Mouse (Mus musculus): Measurements from ENCODE around the gene Xpnpep1.

Xpnpep1 gene

GRCm38 (mm10) chr19:52979020-52979711 is 60.8 kb downstream of the Xpnpep1 start:
- DNase-seq, result peak; percentile 21

DNA sequence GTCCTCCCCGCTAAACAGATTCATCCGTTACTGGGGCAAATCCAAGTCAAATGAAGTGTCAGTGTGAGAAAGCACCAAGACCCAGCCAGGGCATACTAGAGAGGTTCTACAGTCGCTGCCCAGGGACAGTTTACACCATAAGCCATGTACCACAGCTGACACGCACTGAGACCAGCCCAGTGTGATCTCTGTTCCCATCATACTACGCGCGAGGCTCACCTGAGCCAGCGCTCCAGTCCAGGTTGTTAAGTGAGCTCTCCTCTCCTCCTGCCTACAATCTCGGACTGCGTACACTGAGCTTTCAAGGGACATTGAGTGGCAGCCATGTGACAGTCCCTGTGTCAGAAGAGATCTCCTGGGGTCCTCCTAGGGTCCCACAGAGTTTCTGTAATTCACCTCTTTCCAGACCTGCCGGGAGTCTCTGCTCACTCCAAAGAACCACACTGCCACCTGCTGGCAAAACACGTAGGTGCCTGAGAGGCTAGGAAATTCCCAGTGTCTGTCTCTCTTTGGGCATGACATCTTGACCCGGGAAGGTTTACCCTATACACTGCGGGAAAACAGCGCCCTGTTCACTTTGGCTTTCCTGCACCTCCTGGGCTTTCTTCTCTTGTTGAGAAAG is 64.3 kb downstream of the Xpnpep1 start:
- DNase-seq, result peak; percentile 51

- DNase-seq, result no peak
Observed at GRCm38 (mm10) chr19:52966339-52966738, 73.7 kb downstream of the Xpnpep1 start.

- DNase-seq, result no peak
Observed at GRCm38 (mm10) chr19:52962745-52963144, 77.3 kb downstream of the Xpnpep1 start.

DNA sequence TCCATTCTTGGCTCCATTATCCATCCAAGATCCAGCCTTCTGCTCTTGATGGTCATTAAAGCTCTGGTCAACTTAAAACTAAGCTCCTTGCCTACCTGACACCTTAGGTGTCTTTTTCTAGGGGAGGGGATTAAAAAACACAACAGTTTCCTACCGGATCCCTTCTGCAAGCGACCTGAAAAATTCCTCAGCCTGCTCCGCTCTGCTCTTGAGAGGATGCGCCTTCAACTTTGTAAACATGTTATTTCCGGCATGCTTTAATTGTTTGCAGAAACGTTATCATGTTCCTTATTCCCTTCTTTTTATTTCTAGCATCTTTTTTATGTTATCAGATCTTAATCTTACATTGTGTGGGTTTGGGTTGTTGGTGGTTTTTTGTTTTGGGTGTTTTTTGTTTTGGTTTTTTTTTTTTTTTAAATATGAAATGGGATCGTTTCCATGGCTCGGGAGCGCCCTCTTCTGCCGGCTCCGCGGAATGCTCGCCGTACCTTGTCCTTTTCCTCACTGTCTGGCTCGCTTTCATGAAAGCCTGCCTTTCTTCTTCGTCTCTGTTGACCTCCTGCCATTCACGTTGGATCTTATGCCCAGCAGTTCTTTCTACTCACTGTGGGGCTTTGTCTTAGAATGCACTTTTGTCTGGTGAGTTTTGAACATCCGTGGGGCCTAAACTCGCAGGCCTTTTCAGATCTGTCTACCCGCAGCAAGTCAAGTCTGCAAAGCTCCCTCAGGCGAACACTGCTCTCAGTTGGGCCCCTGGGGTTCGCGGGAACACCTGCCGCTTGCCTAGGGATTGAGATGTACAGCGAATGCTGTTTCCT is 117.1 kb downstream of the Xpnpep1 start:
- peak; percentile 11 for DNase-seq

DNA sequence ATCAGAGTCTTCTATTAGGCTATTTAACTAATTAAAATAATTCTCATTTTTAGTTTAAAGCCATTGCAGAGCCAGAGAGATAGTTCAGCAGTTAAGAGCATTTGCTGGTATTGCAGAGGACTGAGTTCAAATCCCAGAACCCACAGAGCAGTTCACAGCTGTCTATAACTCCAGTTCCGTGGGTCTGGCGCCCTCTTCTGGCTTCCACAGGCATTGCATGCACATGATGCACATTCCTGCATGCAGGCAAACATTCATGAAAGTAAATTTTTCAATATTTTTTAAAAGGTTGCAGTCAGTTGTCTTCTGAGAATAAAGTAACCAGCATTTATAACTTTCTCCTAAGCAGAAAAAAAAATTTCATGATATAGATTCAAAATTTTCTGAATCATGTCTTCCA is 135.8 kb downstream of the Xpnpep1 start:
- no peak for DNase-seq

GRCm38 (mm10) chr19:52891807-52892442 is 148.1 kb downstream of the Xpnpep1 start:
- no peak for DNase-seq

Data from layer of hippocampus, adult 9-11 months (tissue).